Mouse (Mus musculus) embryonic facial prominence, embryonic 10.5 days (tissue): ENCODE data around the gene Pld6. TPM values are rescaled to one million over a fixed set of nuclear protein-coding genes. Genes with fewer than 3 reads are reported as not detected.
"Not testable (repeated sequence)": the region's sequence is repeated elsewhere in the genome, so short reads cannot be mapped to it uniquely, and the experiment has no call there.

ENCODE experiments used
- DNase-seq: peaks from one replicate; pipeline ENCODE4 v3.0.0-alpha.2; 2017; ENCODE audit warnings: low spot score
- H3K27ac ChIP-seq: fragments of 300-500 bp; sonication (generic); replicated peaks from 2 replicates; pipeline ENCODE4 v1.5.1; 2016; ENCODE audit warnings: mild to moderate bottlenecking
- H3K27me3 ChIP-seq: fragments of 300-500 bp; sonication (generic); replicated peaks from 2 replicates; pipeline ENCODE4 v1.6.1; 2016; ENCODE audit warnings: low read depth, mild to moderate bottlenecking; ENCODE audit not compliant: poor library complexity, severe bottlenecking
- H3K36me3 ChIP-seq: fragments of 300-500 bp; sonication (generic); replicated peaks from 2 replicates; pipeline ENCODE4 v1.6.1; 2016; ENCODE audit warnings: mild to moderate bottlenecking, moderate library complexity
- H3K4me1 ChIP-seq: fragments of 300-500 bp; sonication (generic); 2 replicates; pipeline ENCODE4 v1.6.1; 2016
- H3K4me3 ChIP-seq: fragments of 300-500 bp; sonication (generic); 2 replicates; pipeline ENCODE4 v1.5.1; 2016; ENCODE audit warnings: mild to moderate bottlenecking, moderate library complexity
- H3K9me3 ChIP-seq: fragments of 300-500 bp; sonication (generic); 2 replicates; pipeline ENCODE4 v1.6.1; 2016; ENCODE audit warnings: mild to moderate bottlenecking
- WGBS: fragments of 180-500 bp; shearing (Covaris S2); methylation state at CpG from one replicate; pipeline ENCODE4 v1.1.7; 2016; 5-methylcytosine and 5-hydroxymethylcytosine counted together
- polyA plus RNA-seq: library from polyadenylated mRNA; unstranded; fragments of >200 nt; fragmentation: Nextera tagmentation; extraction: Ambion mirVana; gene quantifications from 2 replicates; pipeline ENCODE4 v1.2.1, GENCODE M21; 2016

Pld6 gene
- polyA plus RNA-seq, 1 experiment from 2014 or later = 4.7 TPM

DNA sequence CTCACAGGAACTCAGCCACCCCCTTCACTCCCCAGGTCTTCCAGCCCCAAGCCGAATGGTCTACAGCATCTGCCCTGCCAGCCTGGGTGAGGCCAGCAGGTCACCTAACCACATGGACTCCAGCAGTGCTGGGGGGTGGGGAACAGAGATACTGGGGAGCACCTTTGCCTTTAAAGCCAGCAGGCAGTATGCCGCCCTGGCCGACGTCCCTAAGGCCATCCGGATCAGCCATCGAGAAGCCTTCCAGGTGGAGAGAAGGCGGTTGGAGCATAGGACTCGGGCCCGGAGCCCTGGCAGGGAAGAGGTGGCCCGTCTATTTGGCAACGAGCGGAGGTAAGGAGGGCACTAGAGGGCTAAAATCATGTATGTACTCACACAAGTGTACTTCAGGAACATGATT is 50.2 kb downstream of the Pld6 start:
- H3K4me1 ChIP-seq = no peaks in the 10 kb centered on the region
- DNase-seq = no peak
- H3K4me3 ChIP-seq = no peak overlapping the region
- peaks cover 99% of the 10 kb centered on the region for H3K36me3 ChIP-seq
- no peaks in the 10 kb centered on the region for H3K9me3 ChIP-seq
- no peaks in the 10 kb centered on the region for H3K27me3 ChIP-seq
- no peak overlapping the region for H3K27ac ChIP-seq
- 94% methylated on average over 12 of the region's 12 CpGs for WGBS

DNA sequence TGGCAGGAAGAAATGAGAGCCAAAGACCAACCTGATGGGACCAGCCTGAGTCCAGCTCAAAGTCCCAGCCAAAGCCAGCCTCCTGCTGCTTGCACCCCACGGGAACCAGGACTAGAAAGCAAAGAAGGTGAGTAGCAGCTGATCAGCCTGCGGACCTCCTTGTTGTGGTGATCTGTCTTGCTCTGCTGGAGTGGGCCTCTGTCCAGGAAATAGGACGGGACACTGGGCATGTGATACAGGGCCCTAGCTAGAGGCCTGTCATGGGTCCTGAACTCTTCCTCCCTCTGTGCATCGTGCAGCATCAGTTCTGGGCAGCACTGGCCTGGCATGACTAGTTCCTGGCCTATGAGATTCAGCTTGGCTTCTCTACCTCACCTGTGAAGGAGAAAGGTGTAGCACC is 51.5 kb downstream of the Pld6 start:
- not testable (repeated sequence) for H3K4me3 ChIP-seq, DNase-seq, H3K4me1 ChIP-seq, H3K9me3 ChIP-seq, H3K27ac ChIP-seq, H3K27me3 ChIP-seq
- 87% methylated on average over 4 of the region's 4 CpGs for WGBS
- peaks cover 99% of the 10 kb centered on the region for H3K36me3 ChIP-seq

DNA sequence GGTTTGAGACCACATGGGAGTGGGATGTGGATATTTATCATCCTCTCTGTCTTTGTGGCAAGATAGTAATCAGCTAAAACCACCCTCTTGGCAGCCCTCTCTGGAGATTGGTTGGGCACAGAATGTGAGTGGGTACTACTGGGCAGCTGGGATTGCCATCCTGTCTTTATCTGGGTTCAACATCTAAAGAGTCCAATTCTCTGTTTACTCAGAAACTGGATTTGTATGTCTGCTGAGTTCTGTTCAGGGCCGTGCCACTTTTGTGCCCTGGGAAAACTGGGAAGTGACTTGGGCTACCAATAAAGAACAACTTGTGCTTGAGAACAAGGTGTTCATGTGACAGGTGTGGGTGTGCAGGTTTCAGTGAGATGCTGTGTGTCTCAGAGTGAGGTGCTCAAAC is 53.1 kb downstream of the Pld6 start:
- Histone ChIP-seq H3K36me3 (peaks cover 99% of the 10 kb centered on the region), H3K4me1 (no peaks in the 10 kb centered on the region), H3K9me3 (no peaks in the 10 kb centered on the region), H3K4me3 (no peak overlapping the region), H3K27ac (no peak overlapping the region), H3K27me3 (no peaks in the 10 kb centered on the region)
- WGBS = 92% methylated on average over 1 of the region's 1 CpGs
- no peak for DNase-seq

Other genes with a start within 250 kb of the Pld6 start
- gene Nlrp3, start 246.1 kb downstream of the Pld6 start, polyA plus RNA-seq = 0.14 and 0.16 TPM in 2 replicates
- gene Olfr222, start 211.4 kb downstream of the Pld6 start, polyA plus RNA-seq = 0.06 TPM in 1 of 2 replicates, not detected in the other
- not detected in 2 replicates for gene Olfr223, start 194.4 kb downstream of the Pld6 start, polyA plus RNA-seq
- 40.8 and 49.9 TPM in 2 replicates for gene Mprip, start 126.3 kb downstream of the Pld6 start, polyA plus RNA-seq
- gene Flcn, start 22.4 kb upstream of the Pld6 start, polyA plus RNA-seq = 34.2 and 35.1 TPM in 2 replicates
- gene Nt5m, start 51.8 kb upstream of the Pld6 start, polyA plus RNA-seq = 34.3 and 37.3 TPM in 2 replicates
- 224 and 231 TPM in 2 replicates for gene Cops3, start 52.2 kb upstream of the Pld6 start, polyA plus RNA-seq
- gene Med9, start 160.6 kb upstream of the Pld6 start, polyA plus RNA-seq = 48.3 and 51.5 TPM in 2 replicates
- gene Rasd1, start 177.3 kb upstream of the Pld6 start, polyA plus RNA-seq = 2.1 and 2.4 TPM in 2 replicates